Mouse (Mus musculus) cortical plate, adult 2 months (tissue): Measurements from ENCODE around the gene Mycbp2. TPM values are rescaled to one million over a fixed set of nuclear protein-coding genes. Genes with fewer than 3 reads are reported as not detected.
A peak's percentile ranks its signal among the peaks of the same experiment; 100 is the strongest.

Source experiments
- H3K27ac ChIP-seq: fragments of 200-500 bp; 2 replicates; pipeline ENCODE4 v1.5.1; 2012; ENCODE audit warnings: low read length, control low read depth, inconsistent platforms; ENCODE audit not compliant: insufficient read depth
- H3K4me1 ChIP-seq: fragments of 200-500 bp; 2 replicates; pipeline ENCODE4 v1.6.1; 2011; ENCODE audit warnings: low read length; ENCODE audit not compliant: control insufficient read depth, insufficient read depth
- H3K4me3 ChIP-seq: fragments of 200-500 bp; 2 replicates; pipeline ENCODE4 v1.5.1; 2011; ENCODE audit warnings: mild to moderate bottlenecking, low read length, control low read depth; ENCODE audit not compliant: insufficient read depth
- CTCF ChIP-seq: fragments of 200-500 bp; IDR thresholded peaks from 2 replicates; pipeline ENCODE4 v1.5.1; 2011; ENCODE audit warnings: mild to moderate bottlenecking, control low read depth, low read length; ENCODE audit not compliant: insufficient read depth; ENCODE audit errors: extremely low read depth
- POLR2A ChIP-seq: fragments of 200-500 bp; IDR thresholded peaks from 2 replicates; pipeline ENCODE4 v1.6.1; 2011; ENCODE audit warnings: mild to moderate bottlenecking, low read length, control low read depth; ENCODE audit not compliant: insufficient read depth; ENCODE audit errors: extremely low read depth
- polyA plus RNA-seq: library from polyadenylated mRNA; depleted of rRNA; stranded (reverse); fragments of >200 nt; gene quantifications from 2 replicates; pipeline ENCODE4 v1.2.3, GENCODE M21; 2012

The Mycbp2 gene
- polyA plus RNA-seq, 1 experiment: 129 TPM

DNA sequence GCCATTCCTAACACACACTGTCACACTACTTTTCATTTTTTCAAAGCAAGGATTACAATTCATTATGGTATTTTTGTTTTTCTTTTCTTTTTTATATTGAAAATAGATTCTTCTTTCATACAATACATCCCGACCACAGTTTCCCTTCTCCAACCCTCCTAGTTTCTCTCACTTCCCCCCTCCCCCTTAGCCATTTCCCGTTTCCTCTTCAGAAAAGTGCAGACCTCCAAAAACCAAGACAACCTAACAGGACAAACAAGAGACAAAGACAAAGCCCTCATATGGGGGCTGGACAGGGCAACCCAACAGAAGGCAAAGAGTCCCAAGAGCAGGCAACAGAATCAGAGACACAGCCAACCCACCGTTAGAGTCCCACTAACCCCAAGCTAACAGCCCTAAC lies 160.0 kb downstream of the Mycbp2 start:
- no peaks in the 10 kb centered on the region; the same call in 1 of the 2 replicates for H3K4me1 ChIP-seq
- H3K4me3 ChIP-seq: no peak overlapping the region
- no peak overlapping the region for H3K27ac ChIP-seq
- TF ChIP-seq CTCF (no peak), POLR2A (no peak)

DNA sequence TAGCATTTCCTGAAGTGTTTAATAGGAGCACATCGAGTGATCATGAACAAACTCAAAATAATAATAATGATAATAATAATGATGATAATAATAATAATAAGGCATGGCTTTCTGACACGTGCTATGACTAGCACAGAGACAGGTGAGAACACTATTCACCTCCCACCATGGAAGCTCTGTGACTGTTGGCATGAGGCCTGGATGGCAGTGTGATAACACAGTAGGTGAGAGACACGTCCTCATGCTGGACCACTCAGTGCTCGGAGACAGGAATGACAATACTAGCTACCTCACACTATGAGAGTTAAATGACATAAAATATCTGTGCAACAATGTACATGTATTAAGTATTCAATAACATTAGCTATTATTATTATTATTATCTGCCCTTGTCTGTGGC lies 160.5 kb downstream of the Mycbp2 start:
- Histone ChIP-seq H3K27ac (no peak overlapping the region), H3K4me1 (no peaks in the 10 kb centered on the region; the same call in 1 of the 2 replicates), H3K4me3 (no peak overlapping the region)
- TF ChIP-seq CTCF (no peak), POLR2A (no peak)

DNA sequence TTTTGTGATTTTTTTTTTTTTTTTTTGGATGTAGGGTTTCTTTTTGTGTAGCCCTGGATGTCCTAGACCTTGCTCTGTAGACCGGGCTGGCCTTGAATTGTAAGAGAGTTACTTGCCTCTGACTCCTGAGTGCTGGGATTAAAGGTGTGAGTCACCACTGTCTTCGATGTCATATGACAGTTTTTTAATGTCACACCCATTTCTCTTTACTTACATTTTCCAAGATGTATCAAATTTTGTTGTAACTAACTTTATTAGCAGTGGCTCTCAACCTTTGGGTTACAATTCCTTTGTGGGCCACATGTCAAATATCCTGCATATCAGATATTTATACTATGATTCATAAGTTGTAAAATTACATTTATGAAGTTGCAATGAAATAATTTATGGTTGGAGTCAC lies 166.5 kb downstream of the Mycbp2 start:
- Histone ChIP-seq H3K27ac (no peak overlapping the region), H3K4me1 (no peaks in the 10 kb centered on the region; the same call in 1 of the 2 replicates), H3K4me3 (no peak overlapping the region)
- no peak for TF ChIP-seq CTCF
- no peak for TF ChIP-seq POLR2A

DNA sequence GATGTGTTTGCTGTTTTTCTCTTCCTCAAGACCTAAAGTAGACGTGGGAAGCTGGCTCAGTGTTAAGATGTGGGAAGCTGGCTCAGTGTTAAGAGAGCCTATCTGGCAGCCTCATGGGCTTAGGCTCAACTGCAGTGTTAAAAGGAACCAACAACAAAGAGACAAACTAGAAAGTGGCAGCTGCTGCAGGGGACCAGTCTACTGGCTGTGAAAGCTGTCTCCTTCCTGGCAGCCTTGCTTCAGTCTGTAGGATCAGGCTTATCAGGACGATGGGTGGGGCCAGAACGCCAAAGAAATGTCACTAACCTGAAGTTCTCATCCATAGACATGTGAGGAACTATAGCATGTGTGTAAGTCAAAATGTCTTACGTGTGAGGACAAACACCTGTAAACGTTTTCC lies 183.7 kb downstream of the Mycbp2 start:
- no peak overlapping the region for H3K4me3 ChIP-seq
- TF ChIP-seq POLR2A (no peak), CTCF (no peak)
- 0 out of 2 replicates have a peak, but pooled peaks cover 1% of the 10 kb centered on the region for H3K4me1 ChIP-seq
- no peak overlapping the region for H3K27ac ChIP-seq

DNA sequence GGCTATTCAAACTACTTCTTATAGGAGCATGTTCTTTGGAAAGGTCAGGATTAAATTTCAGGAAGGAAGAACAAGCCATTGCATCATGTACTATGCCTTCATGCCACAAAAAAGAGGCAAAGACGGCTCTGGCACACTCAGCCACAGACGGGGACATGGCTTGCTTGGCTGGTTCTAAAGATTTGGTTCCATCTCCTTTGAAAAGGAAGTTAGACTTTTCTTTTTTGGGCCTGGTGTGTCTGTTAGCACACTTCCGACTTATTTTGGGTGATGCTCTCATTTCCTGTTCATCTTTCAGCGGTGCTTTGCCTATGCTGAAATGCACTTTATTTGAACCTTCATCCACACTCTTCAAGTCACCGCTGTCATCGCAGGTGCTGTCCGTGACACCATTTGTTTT lies 190.9 kb downstream of the Mycbp2 start:
- H3K4me3 ChIP-seq: no peak overlapping the region
- H3K4me1 ChIP-seq: no peaks in the 10 kb centered on the region
- H3K27ac ChIP-seq: no peak overlapping the region
- TF ChIP-seq POLR2A (no peak), CTCF (no peak)

DNA sequence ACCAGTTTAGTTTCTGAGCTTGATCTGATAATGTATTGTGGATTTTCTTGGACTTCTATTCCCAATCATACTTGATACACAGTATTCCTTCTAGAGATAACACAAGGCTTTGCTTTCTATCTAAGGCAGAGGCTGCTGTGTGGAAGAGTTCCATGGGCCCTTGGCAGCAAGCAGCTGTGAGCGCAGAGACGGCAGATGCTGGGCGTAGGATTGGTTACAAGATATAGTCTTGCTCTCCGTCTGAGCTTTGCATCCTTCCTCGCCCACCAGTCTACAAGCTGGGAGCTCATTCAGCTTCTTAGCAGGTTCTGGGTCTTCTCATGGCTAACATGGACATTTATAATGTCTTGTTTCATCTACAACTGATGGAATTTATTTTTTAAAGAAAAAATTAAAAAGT lies 196.5 kb downstream of the Mycbp2 start:
- TF ChIP-seq CTCF: no peak
- Histone ChIP-seq H3K4me1 (no peaks in the 10 kb centered on the region), H3K27ac (no peak overlapping the region), H3K4me3 (no peak overlapping the region)

DNA sequence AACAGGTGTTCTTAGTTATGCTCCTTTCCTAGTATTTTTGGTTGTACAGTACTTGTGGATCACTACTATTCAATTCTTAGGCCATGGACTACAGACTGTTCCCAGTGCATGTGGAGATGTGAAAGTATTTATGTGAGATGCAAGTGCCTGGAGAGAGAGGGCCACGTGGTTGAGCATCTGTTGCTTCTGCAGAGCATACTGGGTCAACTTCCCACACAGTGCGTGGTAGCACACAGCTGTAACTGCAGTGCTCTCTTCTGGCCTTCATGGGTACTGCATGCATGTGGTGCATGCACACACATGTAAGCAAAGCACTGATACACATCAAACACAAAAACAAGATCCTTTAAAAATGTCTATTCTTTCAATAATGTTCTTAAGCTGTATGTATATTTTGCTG lies 214.6 kb downstream of the Mycbp2 start:
- no peak overlapping the region for H3K4me3 ChIP-seq
- H3K27ac ChIP-seq: no peak overlapping the region
- TF ChIP-seq POLR2A (no peak), CTCF (peak; percentile 45)
- no peaks in the 10 kb centered on the region for H3K4me1 ChIP-seq

DNA sequence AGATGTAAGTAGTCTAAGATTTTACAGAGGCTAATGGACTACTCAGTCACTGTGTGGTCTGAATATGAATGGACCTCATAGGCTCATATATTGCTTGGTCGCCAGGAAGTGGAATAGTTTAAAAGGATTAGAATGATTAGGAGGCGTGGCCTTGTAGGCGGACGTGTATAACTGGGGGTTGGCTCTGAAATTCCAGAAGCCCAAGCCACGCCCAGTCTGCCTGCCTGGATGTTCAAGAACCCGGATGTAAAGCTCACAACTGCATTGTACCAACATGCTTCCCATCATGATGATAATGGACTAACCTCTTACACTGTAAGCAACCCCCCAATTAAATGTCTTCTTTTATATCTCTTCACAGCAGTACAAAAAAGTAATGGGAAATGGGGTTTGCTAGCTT lies 220.9 kb downstream of the Mycbp2 start:
- Histone ChIP-seq H3K4me3 (no peak overlapping the region), H3K4me1 (no peaks in the 10 kb centered on the region), H3K27ac (no peak overlapping the region)
- no peak for TF ChIP-seq CTCF
- no peak for TF ChIP-seq POLR2A

DNA sequence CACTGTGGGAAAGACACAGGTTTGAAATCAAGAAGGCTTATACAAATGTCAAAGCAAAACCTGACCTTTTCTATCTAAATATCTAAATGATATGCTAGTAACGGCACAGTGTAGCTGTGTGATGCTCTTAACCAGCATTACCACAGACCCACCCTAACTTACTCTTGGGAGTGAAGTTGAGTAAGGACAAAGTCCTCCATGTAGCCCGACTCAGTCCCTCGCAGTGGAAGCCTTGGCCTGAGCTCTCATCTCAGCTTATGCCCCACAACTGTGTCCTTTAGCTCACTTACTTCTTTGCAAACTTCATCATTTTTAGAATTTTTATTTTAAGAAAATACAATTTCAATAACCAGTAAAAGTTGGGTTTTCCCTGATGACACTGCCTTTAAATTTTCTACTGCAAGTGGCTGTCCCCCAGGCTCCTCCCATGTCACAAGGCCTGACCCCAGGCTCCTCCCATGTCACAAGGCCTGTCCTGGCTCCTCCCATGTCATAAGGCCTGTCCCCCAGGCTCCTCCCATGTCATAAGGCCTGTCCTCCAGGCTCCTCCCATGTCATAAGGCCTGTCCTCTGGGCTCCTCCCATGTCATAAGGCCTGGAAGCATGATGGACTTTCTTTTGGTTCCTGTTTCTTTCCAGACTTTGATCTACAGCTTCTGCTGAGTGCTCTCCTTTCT lies 231.5 kb downstream of the Mycbp2 start:
- Histone ChIP-seq H3K27ac (no peak overlapping the region), H3K4me3 (no peak overlapping the region)

DNA sequence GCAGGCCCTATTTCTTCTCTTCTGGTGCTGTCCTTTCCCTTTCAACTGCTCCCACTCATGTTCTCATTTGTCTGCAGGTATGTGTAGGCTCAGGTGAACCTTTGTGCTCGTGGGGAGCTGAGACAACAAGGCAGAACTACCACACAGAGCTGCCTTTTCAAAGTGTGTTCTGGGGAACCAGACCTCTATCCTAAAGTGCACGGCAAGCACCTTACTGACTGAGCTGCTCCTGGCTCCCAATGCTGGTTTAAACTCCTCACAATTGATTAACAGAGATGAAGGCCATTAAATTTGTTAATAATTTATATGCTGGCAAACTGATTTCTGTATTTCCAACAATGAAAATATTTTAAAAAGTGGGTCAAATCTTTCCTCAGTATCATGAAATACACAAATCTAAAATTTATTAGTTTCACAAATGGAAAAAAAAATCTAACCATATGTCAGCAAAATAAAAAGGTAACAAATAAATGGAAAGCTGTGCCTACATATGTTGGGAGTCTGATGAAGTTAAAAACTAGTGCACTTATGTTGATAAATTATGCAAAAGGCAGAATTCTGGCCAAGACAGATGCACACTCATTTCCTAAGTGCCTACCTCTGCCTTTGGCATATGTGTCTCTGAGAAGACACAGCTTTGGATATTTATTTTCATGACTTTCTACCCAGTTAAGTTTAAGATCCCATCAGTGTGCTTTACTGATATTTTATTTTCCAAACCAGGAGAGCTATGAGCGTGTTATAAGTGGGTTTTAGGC lies 233.8 kb downstream of the Mycbp2 start:
- no peak overlapping the region for H3K4me3 ChIP-seq
- no peaks in the 10 kb centered on the region; the same call in 1 of the 2 replicates for H3K4me1 ChIP-seq
- TF ChIP-seq CTCF (no peak), POLR2A (no peak)
- H3K27ac ChIP-seq: no peak overlapping the region

More for the DNA sequence above, 231.5 kb downstream of the Mycbp2 start:
- no peaks in the 10 kb centered on the region; the same call in 1 of the 2 replicates for H3K4me1 ChIP-seq
- TF ChIP-seq CTCF: no peak
- no peak for TF ChIP-seq POLR2A
